Mouse (Mus musculus) midbrain, embryonic 14.5 days (tissue): Measurements from ENCODE around the gene Fstl3. TPM values are rescaled to one million over a fixed set of nuclear protein-coding genes. Genes with fewer than 3 reads are reported as not detected.
"Not testable (repeated sequence)": the region's sequence is repeated elsewhere in the genome, so short reads cannot be mapped to it uniquely, and the experiment has no call there.

Experiments
- ATAC-seq: fragments of 200-750 bp; cut with Nextera tagmentation; 2 replicates; pipeline ENCODE4 v1.8.0; 2017; ENCODE audit warnings: moderate number of reproducible peaks, moderate library complexity; ENCODE audit not compliant: low FRiP score, low TSS enrichment
- DNase-seq: peaks from one replicate; pipeline ENCODE4 v3.0.0-alpha.2; 2015
- H3K27ac ChIP-seq: fragments of 300-500 bp; sonication (generic); replicated peaks from 2 replicates; pipeline ENCODE4 v1.5.1; 2014; ENCODE audit warnings: mild to moderate bottlenecking, low read depth, low read length, moderate library complexity
- H3K27me3 ChIP-seq: fragments of 300-500 bp; sonication (generic); 2 replicates; pipeline ENCODE4 v1.6.1; 2014; ENCODE audit warnings: low read length, control low read depth, mixed read lengths; ENCODE audit not compliant: control insufficient read depth, insufficient read depth
- H3K36me3 ChIP-seq: fragments of 300-500 bp; sonication (generic); 2 replicates; pipeline ENCODE4 v1.6.1; 2014; ENCODE audit warnings: low read length, control low read depth; ENCODE audit not compliant: control insufficient read depth, insufficient read depth
- H3K4me1 ChIP-seq: fragments of 300-500 bp; sonication (generic); 2 replicates; pipeline ENCODE4 v1.6.1; 2014; ENCODE audit warnings: mild to moderate bottlenecking, antibody characterized with exemption, low read length, control low read depth; ENCODE audit not compliant: control insufficient read depth, insufficient read depth
- H3K4me2 ChIP-seq: fragments of 300-500 bp; sonication (generic); 2 replicates; pipeline ENCODE4 v1.6.1; 2014; ENCODE audit warnings: mild to moderate bottlenecking, low read length, moderate library complexity
- H3K4me3 ChIP-seq: fragments of 300-500 bp; sonication (generic); replicated peaks from 2 replicates; pipeline ENCODE4 v1.5.1; 2014; ENCODE audit warnings: low read depth, low read length
- H3K9ac ChIP-seq: fragments of 300-500 bp; sonication (generic); replicated peaks from 2 replicates; pipeline ENCODE4 v1.6.1; 2014; ENCODE audit warnings: mild to moderate bottlenecking, low read length, moderate library complexity
- H3K9me3 ChIP-seq: fragments of 300-500 bp; sonication (generic); 2 replicates; pipeline ENCODE4 v1.6.1; 2016; ENCODE audit warnings: low read length, control low read depth, mixed read lengths; ENCODE audit not compliant: control insufficient read depth
- WGBS: fragments of 180-500 bp; shearing (Covaris S2); extraction: QIAGEN DNeasy Blood & Tissue Kit; methylation state at CpG from one replicate; pipeline ENCODE4 v1.1.7; 2014; 5-methylcytosine and 5-hydroxymethylcytosine counted together
- polyA plus RNA-seq: library from polyadenylated mRNA; unstranded; fragments of >200 nt; fragmentation: Nextera tagmentation; extraction: Ambion mirVana; gene quantifications from 2 replicates; pipeline ENCODE4 v1.2.1, GENCODE M21; 2014

Gene Fstl3
- polyA plus RNA-seq, 1 experiment from 2014 or later = 1.5 TPM

DNA sequence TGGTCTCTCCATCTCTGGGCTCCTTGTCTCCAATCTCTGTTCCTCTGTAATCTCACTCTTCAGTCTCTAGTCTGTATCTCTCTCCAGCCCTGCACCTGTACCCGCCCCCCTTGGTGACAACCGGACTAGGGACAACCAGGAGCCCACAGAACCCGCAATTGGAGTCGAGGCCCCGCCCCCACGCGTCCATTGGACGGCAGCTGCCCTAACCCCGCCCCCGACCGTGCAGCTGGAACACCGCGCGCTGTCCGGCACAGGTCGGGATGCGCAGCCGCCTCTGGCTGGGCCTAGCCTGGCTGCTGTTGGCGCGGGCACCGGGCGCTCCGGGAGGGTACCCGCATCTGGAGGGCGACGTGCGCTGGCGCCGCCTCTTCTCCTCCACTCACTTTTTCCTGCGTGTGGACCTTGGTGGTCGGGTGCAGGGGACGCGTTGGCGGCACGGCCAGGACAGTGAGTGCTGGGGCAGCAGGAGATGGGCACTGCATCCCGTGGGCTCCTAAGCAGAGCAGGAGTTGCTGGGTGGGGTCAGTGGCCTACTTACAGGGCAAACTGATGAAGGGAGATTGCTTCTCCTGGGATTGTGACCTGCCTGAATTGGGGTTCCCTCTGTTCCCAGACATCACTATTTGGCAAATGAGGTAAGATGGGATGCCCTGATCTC, 22.1 kb upstream of the Fstl3 start, which contains the start of gene Fgf22:
Fgf22 (plus strand) TSS at position 221 of the 661 bp plus-strand sequence.
- H3K36me3 ChIP-seq = peaks cover 37% of the 10 kb centered on the region
- H3K4me2 ChIP-seq = peak within 1 kb of the TSS; percentile 69
- ATAC-seq (peak; percentile 82), DNase-seq (peak; percentile 86)
- peak within 1 kb of the TSS; percentile 51; the same call in 1 of the 2 replicates for H3K9ac ChIP-seq
- H3K27ac ChIP-seq = no peak within 1 kb of the TSS
- 0 out of 2 replicates have a peak, but pooled peaks cover 3% of the 10 kb centered on the region for H3K4me1 ChIP-seq
- no peaks in the 10 kb centered on the region for H3K9me3 ChIP-seq
- under 1% methylated on average over 36 of the region's 36 CpGs for WGBS
- peak within 1 kb of the TSS; percentile 39 for H3K4me3 ChIP-seq
- H3K27me3 ChIP-seq = no peaks in the 10 kb centered on the region

DNA sequence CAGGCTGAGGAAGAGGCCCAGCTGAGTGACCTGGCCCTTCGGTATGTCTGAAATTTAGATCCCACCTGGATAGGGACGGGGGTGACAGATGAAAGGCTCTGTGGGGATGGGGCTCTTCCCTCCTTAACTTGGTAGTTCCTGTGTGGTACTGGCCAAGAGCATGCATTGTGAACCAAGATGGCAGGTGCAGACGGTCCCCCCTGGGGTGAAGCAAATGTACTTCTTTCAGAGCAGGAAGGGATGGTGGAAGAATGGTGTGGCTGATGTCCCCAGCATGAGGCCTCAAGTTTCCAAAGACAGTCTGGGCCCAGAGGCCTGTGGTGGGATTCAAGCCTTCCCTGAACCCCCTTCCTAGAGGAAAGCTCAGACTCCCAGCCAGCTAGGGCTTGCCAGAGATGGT, 21.2 kb upstream of the Fstl3 start:
- no peak overlapping the region for H3K4me3 ChIP-seq
- H3K4me1 ChIP-seq = 0 out of 2 replicates have a peak, but pooled peaks cover 3% of the 10 kb centered on the region
- no peaks in the 10 kb centered on the region for H3K9me3 ChIP-seq
- DNase-seq = no peak
- ATAC-seq = no peak
- no peak overlapping the region for H3K4me2 ChIP-seq
- H3K36me3 ChIP-seq = peaks cover 45% of the 10 kb centered on the region
- WGBS = 76% methylated on average over 3 of the region's 3 CpGs
- no peaks in the 10 kb centered on the region for H3K27me3 ChIP-seq
- no peak overlapping the region for H3K9ac ChIP-seq
- no peak overlapping the region for H3K27ac ChIP-seq

DNA sequence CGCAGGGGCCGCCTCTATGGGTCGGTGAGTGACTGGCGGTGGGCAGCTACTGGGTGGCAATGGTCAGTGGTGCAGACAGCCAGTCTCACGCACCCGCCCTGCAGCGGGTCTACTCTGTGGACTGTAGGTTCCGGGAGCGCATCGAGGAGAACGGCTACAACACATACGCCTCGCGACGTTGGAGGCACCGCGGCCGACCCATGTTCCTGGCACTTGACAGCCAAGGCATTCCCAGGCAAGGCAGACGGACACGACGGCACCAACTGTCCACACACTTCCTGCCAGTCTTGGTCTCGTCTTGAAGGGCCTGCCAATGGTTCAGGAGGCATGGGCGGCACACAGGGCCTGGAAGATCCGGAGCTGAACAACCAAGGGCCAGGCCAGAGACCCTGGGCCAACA, 20.4 kb upstream of the Fstl3 start:
- 91% methylated on average over 24 of the region's 24 CpGs for WGBS
- Histone ChIP-seq H3K36me3 (peaks cover 53% of the 10 kb centered on the region), H3K27me3 (no peaks in the 10 kb centered on the region), H3K9ac (no peak overlapping the region), H3K4me1 (0 out of 2 replicates have a peak, but pooled peaks cover 3% of the 10 kb centered on the region), H3K4me2 (no peak overlapping the region), H3K9me3 (no peaks in the 10 kb centered on the region), H3K4me3 (no peak overlapping the region), H3K27ac (no peak overlapping the region)
- no peak for ATAC-seq
- no peak for DNase-seq

GRCm38 (mm10) chr10:79759675-79760074, 17.4 kb upstream of the Fstl3 start:
- not testable (repeated sequence) for H3K9me3 ChIP-seq, DNase-seq, H3K4me2 ChIP-seq, H3K9ac ChIP-seq, ATAC-seq, H3K27ac ChIP-seq, H3K27me3 ChIP-seq, H3K4me1 ChIP-seq, H3K4me3 ChIP-seq
- WGBS = 97% methylated on average over 1 of the region's 1 CpGs
- peaks cover 61% of the 10 kb centered on the region for H3K36me3 ChIP-seq

- no peak overlapping the region for H3K9ac ChIP-seq
- H3K27ac ChIP-seq = no peak overlapping the region
- peaks cover 11% of the 10 kb centered on the region for H3K4me1 ChIP-seq
- ATAC-seq (no peak), DNase-seq (no peak)
- no peaks in the 10 kb centered on the region for H3K9me3 ChIP-seq
- no peak overlapping the region for H3K4me2 ChIP-seq
- H3K36me3 ChIP-seq = peaks cover 61% of the 10 kb centered on the region
- 93% methylated on average over 11 of the region's 11 CpGs for WGBS
- no peaks in the 10 kb centered on the region for H3K27me3 ChIP-seq
- H3K4me3 ChIP-seq = no peak overlapping the region
Measured at GRCm38 (mm10) chr10:79760603-79761143, 16.4 kb upstream of the Fstl3 start.

GRCm38 (mm10) chr10:79762875-79763274, 14.2 kb upstream of the Fstl3 start:
- H3K4me2 ChIP-seq = no peak overlapping the region
- H3K4me3 ChIP-seq = no peak overlapping the region
- no peak overlapping the region for H3K9ac ChIP-seq
- no peak for ATAC-seq
- no peaks in the 10 kb centered on the region for H3K27me3 ChIP-seq
- WGBS = 85% methylated on average over 3 of the region's 3 CpGs
- H3K4me1 ChIP-seq = peaks cover 19% of the 10 kb centered on the region
- H3K36me3 ChIP-seq = peaks cover 42% of the 10 kb centered on the region
- no peak overlapping the region for H3K27ac ChIP-seq
- no peaks in the 10 kb centered on the region for H3K9me3 ChIP-seq
- DNase-seq = no peak

DNA sequence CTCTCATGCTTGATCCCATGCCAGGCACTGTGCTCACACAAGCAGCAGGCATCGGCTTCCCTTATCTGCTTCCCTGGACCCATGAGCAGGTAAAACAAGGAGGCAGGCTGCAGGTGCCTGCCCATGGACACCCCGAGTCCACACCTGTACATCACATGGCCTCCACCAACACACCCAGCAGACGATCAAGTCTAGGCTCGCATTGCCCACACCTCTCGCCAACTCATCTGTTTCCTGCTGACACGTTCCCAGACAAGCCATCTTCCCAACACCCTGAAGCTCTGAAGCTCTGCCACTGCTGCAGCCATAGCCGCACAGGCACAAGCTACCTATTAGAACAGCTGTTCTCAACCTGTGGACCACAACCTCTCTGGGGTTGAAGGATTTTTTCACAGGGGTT, 12.8 kb upstream of the Fstl3 start:
- H3K36me3 ChIP-seq = peaks cover 29% of the 10 kb centered on the region
- no peak for ATAC-seq
- no peaks in the 10 kb centered on the region for H3K27me3 ChIP-seq
- peaks cover 24% of the 10 kb centered on the region for H3K4me1 ChIP-seq
- 91% methylated on average over 7 of the region's 7 CpGs for WGBS
- H3K4me2 ChIP-seq = no peak overlapping the region
- no peak overlapping the region for H3K9ac ChIP-seq
- no peaks in the 10 kb centered on the region for H3K9me3 ChIP-seq
- H3K4me3 ChIP-seq = no peak overlapping the region
- no peak for DNase-seq
- no peak overlapping the region for H3K27ac ChIP-seq

GRCm38 (mm10) chr10:79765228-79765745, 11.8 kb upstream of the Fstl3 start:
- Histone ChIP-seq H3K4me2 (peak overlapping the region; percentile 97), H3K4me3 (peak overlapping the region; percentile 91), H3K4me1 (peaks cover 24% of the 10 kb centered on the region), H3K9ac (peak overlapping the region; percentile 84; the same call in 1 of the 2 replicates), H3K27ac (no peak overlapping the region), H3K9me3 (no peaks in the 10 kb centered on the region), H3K27me3 (no peaks in the 10 kb centered on the region), H3K36me3 (peaks cover 21% of the 10 kb centered on the region)
- 68% methylated on average over 2 of the region's 2 CpGs for WGBS
- no peak for ATAC-seq
- DNase-seq = no peak
